Mouse (Mus musculus): ENCODE data around the gene Pdcd6. TPM values are rescaled to one million over a fixed set of nuclear protein-coding genes. Genes with fewer than 3 reads are reported as not detected.

Pdcd6 gene
- 10 to 100 TPM; 68.7 to 70.7 TPM for total RNA-seq (2021)
- long read RNA-seq, transcript Pdcd6-203 (6 exons, 1,376 nt), result minor isoform, 6 of 37 reads
- long read RNA-seq, transcript Pdcd6-201 (6 exons, 1,131 nt), result major isoform, 26 of 37 reads
- long read RNA-seq, partial matches to known transcripts, result 0 of 37 reads
- long read RNA-seq, other reads (novel, unspliced or antisense), result 5 of 37 reads

DNA sequence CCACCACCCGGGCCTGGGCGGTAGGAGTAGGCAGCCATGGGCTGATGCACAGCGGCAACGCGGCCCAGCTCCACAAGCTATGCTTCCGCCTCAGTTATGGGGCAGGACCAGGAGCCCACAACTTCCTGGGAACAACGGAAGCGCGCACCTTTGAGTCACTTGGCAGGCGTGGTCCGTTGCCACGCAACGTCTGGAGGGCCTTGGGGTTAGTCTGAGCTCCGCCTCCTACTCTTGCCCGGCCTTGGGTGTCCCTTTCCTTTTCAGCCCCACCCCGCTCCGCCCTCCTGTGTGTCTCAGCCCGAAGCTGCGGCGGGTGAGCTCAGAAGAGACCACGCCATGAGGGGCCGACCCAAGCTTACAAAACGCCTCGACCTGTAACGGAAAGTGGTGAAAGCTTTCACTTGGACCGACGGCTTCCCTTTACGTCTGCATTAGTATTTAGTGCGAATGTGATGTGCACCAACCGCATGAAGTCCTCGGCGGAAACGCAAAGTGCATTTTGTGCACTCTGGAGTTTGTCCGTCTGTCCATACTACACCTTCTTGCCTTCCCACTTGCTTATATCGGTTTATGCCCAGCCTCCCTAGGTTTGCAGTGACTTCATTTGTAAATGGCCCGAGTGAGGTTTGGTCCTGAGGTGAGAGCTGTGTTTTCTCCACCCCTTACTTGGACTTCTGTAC, at the start of gene Pdcd6:
Gene Pdcd6, minus strand, starts transcription at position 411 of the 680 bp plus-strand sequence.
- peak; percentile 89 to 93 for DNase-seq (ENCODE audit: low spot score in 2 of 2)

- DNase-seq (ENCODE audit: low spot score in 2 of 2), result no peak
Observed at GRCm38 (mm10) chr13:74363859-74364235, 46.5 kb upstream of the Pdcd6 start, which contains the start of gene Lrrc14b. Gene Lrrc14b, minus strand, starts transcription at chr13:74364005.

GRCm38 (mm10) chr13:74363176-74363858, 45.9 kb upstream of the Pdcd6 start:
- DNase-seq (ENCODE audit: low spot score in 2 of 2), result no peak

- DNase-seq (ENCODE audit: low spot score in 2 of 2), result no peak
Observed at GRCm38 (mm10) chr13:74362218-74362617, 44.8 kb upstream of the Pdcd6 start.

DNA sequence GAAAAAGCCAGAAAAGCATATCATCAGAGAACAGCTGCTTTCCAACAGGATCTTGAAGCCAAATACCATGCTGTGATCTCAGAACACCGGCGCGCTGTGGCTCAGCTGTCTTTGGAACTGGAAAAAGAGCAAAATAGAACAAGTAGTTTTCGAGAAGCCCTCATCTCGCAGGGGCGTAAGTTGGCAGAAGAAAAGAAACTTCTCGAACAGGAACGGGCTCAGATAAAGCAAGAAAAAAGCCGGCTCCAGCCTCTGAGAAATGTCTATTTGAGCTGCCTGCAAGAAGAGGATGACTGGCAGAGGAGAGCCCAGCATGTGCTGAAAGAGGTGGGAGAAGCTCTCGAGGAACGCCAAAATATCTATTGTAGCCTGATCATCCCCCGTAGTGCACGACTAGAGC, 39.1 kb upstream of the Pdcd6 start:
- DNase-seq (ENCODE audit: low spot score in 2 of 2), result peak in 1 of 2 experiments; percentile 47

DNA sequence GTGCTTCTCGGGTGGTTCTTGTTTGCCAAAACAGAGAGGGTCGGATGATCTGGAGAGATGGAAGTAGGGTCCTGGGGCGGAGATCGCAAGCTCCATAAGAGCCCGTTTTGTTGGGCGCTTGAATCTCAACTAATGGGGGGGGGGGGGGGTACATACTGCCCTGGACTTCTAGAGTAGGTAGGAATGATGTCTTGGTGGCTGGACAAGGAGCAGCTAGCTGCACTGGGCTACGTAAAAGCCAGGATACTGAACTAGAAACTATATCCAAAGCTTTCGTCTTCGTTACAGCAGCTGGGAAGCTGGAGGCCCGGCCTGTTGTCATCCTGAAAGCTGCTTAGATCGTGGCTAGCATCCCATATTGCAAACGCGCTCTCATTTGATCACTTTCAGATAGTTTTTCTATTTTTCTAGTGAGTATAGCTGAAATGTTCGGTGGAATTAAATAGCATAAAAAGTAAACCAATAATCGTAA, 33.1 kb upstream of the Pdcd6 start:
- no peak for DNase-seq (ENCODE audit: low spot score in 2 of 2)

DNA sequence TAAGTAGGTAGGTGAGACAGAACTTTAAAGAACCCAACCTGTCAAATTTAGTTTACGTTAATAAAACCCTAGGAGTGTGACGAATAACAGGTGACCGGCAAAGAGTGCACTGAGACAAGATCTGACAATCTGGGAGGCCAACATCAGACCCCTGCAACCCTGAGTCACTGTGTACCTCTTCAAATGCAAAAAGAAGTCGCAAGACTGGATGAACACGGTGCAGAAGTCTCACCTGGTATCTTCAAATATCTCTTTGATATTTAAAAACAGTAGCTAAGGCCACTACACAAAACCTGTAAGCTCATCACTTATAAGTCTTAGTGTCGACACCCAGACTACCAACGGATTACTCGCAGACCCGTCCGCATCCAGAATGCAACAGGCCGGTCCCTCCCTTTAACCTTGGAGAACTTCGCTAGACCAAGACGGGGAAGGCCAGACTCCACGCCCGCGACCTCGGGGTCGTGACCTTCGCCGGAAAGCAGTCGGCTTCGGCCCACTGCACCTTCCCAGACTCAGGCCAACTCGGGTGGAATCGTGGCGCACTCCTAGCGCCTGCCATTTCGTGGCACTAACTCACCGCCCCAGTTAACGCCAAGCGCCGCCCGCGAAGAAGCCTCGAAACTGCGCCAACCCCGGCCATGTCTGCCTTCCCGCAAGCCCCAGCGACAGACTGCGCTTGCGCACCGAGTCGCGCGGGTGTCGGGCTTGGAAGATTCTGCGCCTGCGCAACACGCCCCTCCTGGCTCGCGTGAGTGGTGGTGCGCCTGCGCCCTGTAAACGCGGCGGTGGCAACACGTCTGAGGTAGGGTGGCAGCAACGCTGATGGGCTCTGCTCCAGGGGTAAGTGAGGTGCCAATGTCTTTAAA, 32.4 kb upstream of the Pdcd6 start, which contains the start of the genes Sdha and Ccdc127:
Gene Sdha, minus strand, starts transcription at position 715 of the 869 bp plus-strand sequence.
Gene Ccdc127, plus strand, starts transcription at position 744 of the 869 bp plus-strand sequence.
- DNase-seq (ENCODE audit: low spot score in 2 of 2), result peak; percentile 94 to 97

GRCm38 (mm10) chr13:74341036-74341435, 23.7 kb upstream of the Pdcd6 start:
- DNase-seq (ENCODE audit: low spot score in 2 of 2), result peak in 1 of 2 experiments; percentile 38

DNA sequence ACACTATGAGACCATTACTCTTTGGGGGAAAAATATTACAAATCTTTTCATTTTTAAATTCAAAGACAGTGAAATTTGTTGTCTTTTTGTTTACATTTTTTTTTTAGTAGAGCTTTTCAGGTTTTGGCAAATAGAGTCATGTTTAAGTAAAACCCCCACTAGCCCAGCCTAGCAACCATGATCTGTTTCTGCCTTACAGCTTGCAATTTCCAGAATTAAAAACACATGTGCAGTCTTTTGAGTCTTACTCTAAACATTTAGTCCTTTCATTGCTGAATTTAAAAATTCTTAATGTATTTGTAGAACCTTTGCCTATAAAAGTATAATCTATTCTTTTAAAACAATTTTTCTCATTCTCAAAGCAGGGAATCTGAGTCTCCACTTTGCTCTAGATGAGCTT, 11.9 kb upstream of the Pdcd6 start:
- no peak for DNase-seq (ENCODE audit: low spot score in 2 of 2)

- DNase-seq (ENCODE audit: low spot score in 2 of 2), result no peak
Observed at GRCm38 (mm10) chr13:74316789-74317169, 601 bp downstream of the Pdcd6 start.

GRCm38 (mm10) chr13:74316386-74316785, 994 bp downstream of the Pdcd6 start:
- no peak for DNase-seq (ENCODE audit: low spot score in 2 of 2)

- no peak for DNase-seq (ENCODE audit: low spot score in 2 of 2)
Observed at GRCm38 (mm10) chr13:74314616-74315015, 2.8 kb downstream of the Pdcd6 start.

GRCm38 (mm10) chr13:74305780-74306179, 11.6 kb downstream of the Pdcd6 start:
- no peak for DNase-seq (ENCODE audit: low spot score in 2 of 2)

DNA sequence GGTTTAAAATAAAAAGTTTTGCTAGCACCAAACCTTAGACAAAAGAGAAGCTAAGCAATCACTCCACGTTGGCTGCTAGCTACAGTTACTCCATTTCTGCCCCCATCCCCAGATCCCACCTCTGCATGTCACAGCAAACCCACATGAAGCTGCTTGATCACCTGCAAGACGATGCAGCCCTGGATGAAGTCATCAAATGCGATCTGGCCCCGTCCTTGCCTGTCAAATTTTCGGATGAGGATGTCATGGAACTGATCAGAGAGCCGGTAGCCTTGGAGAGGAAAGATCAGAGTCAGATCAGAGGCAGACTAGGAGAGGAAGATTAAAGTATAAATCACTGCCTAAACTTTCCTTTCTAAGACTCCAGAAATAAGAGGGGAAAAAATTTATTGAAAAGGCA, 12.0 kb downstream of the Pdcd6 start:
- no peak for DNase-seq (ENCODE audit: low spot score in 2 of 2)

DNA sequence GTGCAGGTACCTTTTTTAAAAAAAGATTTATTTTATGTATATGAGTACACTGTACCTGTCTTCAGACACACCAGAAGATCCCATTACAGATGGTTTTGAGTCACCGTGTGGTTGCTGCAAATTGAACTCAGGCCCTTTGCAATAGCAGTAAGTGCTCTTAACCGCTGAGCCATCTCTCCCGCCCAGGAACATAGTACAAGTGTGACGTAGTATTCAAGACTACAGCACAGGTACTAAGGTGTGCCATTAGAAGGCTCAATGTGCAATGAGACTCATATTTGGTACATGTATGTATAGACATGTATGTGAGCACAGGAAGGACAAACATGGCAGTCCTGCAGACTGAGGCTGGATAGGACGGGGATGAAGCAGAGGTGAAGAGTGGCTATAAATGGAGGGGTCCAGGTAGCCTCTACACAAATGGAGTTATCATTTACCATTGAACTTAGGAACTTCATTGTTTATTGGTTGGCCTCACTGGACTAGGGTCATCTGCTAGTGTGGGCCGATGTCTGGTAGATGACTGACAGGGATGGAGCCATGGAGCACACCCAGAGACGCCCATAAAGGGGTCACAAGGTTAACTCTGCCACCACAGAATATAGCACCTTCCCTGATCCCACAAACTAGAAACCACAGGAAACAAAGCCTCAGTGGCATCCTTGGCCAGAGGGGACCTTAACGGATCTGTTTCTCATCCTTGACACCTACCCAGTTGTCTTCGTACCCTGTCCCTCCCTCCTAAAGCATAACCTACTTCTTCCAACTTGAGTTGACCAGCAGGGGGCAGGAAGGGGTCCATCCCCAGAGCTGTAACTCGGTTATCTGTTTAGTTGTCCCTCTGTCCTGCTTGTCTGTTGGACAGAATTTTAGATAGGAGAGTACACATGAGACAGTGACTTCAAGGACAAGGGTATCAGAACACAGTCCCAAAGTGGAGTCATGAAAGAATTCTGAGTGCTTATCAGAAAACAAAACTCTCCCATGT, 15.0 kb downstream of the Pdcd6 start:
- DNase-seq (ENCODE audit: low spot score in 2 of 2), result no peak

GRCm38 (mm10) chr13:74301607-74301984, 15.8 kb downstream of the Pdcd6 start:
- no peak for DNase-seq (ENCODE audit: low spot score in 2 of 2)

DNA sequence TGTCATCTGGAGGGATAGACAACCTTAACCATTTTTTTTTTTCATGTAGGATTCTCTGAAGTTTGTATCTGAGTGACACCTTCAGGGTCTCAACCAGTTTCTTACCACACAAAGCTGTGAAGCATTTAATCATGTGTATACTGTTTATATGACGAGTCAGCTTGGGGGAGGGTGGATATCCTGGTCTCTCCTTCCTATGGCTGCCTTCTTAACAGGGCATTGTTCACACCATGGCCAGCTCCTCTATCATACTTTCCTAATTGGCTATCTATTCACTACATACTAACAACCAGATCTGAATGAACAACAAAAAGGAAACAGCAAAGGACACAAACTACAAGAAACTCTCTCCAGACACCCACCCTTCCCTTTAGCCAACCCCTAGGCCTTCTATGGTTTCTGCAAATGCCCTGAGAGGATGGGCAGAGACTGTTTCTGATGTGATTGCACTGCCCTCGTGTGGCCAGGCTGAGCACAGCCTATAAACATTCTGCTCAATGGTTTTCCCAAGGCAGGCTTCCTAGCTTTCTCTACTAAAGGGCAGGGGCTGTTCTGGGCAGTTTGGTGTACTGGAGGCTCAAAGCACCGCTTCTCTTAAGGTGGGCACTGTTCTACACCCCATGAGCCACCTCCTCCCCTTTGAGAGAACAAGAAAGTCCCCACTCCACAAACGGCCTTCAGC, 16.3 kb downstream of the Pdcd6 start:
- DNase-seq (ENCODE audit: low spot score in 2 of 2), result peak; percentile 61 to 87

GRCm38 (mm10) chr13:74296376-74296775, 21.0 kb downstream of the Pdcd6 start:
- no peak for DNase-seq (ENCODE audit: low spot score in 2 of 2)

DNA sequence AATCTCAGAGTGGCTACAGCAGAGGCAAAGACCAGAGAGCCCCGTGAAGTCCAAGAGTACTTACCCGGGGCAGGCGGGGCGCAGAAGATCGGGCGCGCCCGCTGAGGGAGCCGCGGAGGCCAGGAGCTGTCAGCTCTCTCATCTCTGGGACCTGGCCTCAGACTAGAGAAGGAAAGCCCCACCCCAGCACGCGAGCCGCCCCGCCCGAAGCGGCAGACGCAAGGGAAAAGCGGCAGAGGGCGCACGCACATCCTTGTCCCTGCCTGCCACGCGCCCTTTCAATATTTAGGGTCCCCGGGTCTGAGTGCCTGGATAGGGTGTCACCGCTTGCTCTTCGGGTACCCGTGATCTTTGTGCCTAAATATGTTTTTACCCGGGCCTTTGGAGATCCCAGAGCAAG, 25.2 kb downstream of the Pdcd6 start, which contains the start of gene Ahrr:
Gene Ahrr, minus strand, starts transcription at position 165 of the 400 bp plus-strand sequence.
- peak in 1 of 2 experiments; percentile 34 for DNase-seq (ENCODE audit: low spot score in 2 of 2)

All from layer of hippocampus, adult 18-20 months (tissue).